Mouse (Mus musculus) midbrain, embryonic 15.5 days (tissue): ENCODE measurements around the gene Sirpb1a. TPM values are rescaled to one million over a fixed set of nuclear protein-coding genes. Genes with fewer than 3 reads are reported as not detected.

Experiments
- ATAC-seq: fragments of 200-750 bp; cut with Nextera tagmentation; replicated peaks from 2 replicates; pipeline ENCODE4 v1.8.0; 2017; ENCODE audit warnings: moderate TSS enrichment
- H3K27ac ChIP-seq: fragments of 300-500 bp; sonication (generic); 2 replicates; pipeline ENCODE4 v1.5.1; 2015; ENCODE audit warnings: mild to moderate bottlenecking, inconsistent platforms
- H3K27me3 ChIP-seq: fragments of 300-500 bp; sonication (generic); replicated peaks from 2 replicates; pipeline ENCODE4 v1.6.1; 2015; ENCODE audit warnings: inconsistent platforms
- H3K36me3 ChIP-seq: fragments of 300-500 bp; sonication (generic); replicated peaks from 2 replicates; pipeline ENCODE4 v1.6.1; 2015; ENCODE audit warnings: inconsistent platforms
- H3K4me1 ChIP-seq: fragments of 300-500 bp; sonication (generic); 2 replicates; pipeline ENCODE4 v1.6.1; 2015; ENCODE audit warnings: inconsistent platforms
- H3K4me2 ChIP-seq: fragments of 300-500 bp; sonication (generic); 2 replicates; pipeline ENCODE4 v1.6.1; 2015; ENCODE audit warnings: inconsistent platforms, mild to moderate bottlenecking, moderate library complexity
- H3K4me3 ChIP-seq: fragments of 300-500 bp; sonication (generic); 2 replicates; pipeline ENCODE4 v1.5.1; 2015; ENCODE audit warnings: mild to moderate bottlenecking, inconsistent platforms
- H3K9ac ChIP-seq: fragments of 300-500 bp; sonication (generic); 2 replicates; pipeline ENCODE4 v1.6.1; 2015; ENCODE audit warnings: mild to moderate bottlenecking, inconsistent platforms
- H3K9me3 ChIP-seq: fragments of 300-500 bp; sonication (generic); 2 replicates; pipeline ENCODE4 v1.6.1; 2016; ENCODE audit warnings: inconsistent platforms
- polyA plus RNA-seq: library from polyadenylated mRNA; unstranded; fragments of >200 nt; fragmentation: Nextera tagmentation; extraction: Ambion mirVana; gene quantifications from 2 replicates; pipeline ENCODE4 v1.2.1, GENCODE M21; 2015

Gene Sirpb1a
- polyA plus RNA-seq, 1 experiment from 2014 or later, result not detected

DNA sequence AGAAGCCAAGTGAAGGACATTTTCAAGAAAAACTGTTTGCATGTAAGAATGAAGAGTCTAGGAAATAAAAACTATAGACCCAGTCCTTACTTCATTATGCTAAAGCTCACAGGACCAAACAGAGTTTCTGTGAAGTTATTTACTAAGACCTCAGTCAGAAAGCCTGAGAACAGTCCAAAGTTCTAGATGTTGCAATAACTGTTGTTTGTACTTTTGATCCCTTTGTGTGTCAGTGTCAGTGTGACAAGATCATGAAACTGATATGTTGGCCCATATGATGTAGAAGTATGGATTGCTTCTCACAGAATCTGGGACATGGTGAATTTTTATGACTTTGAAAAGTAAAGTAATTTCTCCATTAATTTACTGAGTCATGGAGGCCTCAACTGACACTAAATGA is 96.8 kb downstream of the Sirpb1a start:
- Histone ChIP-seq H3K4me3 (no peak overlapping the region), H3K27ac (no peak overlapping the region), H3K4me2 (no peak overlapping the region), H3K9ac (no peak overlapping the region), H3K9me3 (no peaks in the 10 kb centered on the region; the same call in 1 of the 2 replicates), H3K4me1 (no peaks in the 10 kb centered on the region), H3K36me3 (no peaks in the 10 kb centered on the region), H3K27me3 (no peaks in the 10 kb centered on the region)
- no peak for ATAC-seq

Other genes with a start within 250 kb of the Sirpb1a start
- not detected in 2 replicates for gene Gm9733, start 94.2 kb downstream of the Sirpb1a start, polyA plus RNA-seq
- gene Sirpb1b, start 148.5 kb upstream of the Sirpb1a start, polyA plus RNA-seq, result not detected in 2 replicates